Mouse (Mus musculus): ENCODE results near the gene Vwa5a. TPM values are rescaled to one million over a fixed set of nuclear protein-coding genes. Genes with fewer than 3 reads are reported as not detected.

Gene Vwa5a
- polyA plus RNA-seq, 2 experiments, result 4.5 to 8.5 TPM

- no peaks in the 10 kb centered on the region for H3K36me3 ChIP-seq (replicated peaks; ENCODE audit: control insufficient read depth, insufficient read depth, low read depth)
- no peaks in the 10 kb centered on the region for H3K4me1 ChIP-seq (replicated peaks; ENCODE audit: control insufficient read depth in 2 of 2, insufficient read depth in 2 of 2, low read length in 1 of 2)
Observed at GRCm38 (mm10) chr9:38728218-38728617, 10.2 kb downstream of the Vwa5a start.

DNA sequence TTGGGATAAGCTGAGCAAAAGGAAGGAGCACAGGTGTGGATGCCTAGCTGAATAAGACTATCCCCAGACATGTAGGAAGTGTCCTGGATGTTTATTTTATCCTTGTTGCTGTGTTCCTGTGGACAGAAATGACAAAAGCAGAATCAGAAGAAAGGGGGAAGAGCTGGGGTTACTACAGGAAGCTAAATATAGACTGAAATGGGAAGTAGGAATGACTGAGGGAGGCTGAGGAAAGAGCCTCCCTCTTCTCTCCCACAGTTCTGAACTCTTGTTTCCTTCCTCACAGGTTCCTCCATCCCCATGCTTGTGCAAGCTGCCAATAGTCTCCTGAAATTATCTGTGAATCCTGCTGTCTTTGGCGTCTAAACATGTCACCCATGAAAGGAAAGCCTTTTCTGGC, 23.3 kb downstream of the Vwa5a start:
- Histone ChIP-seq H3K27me3 (ENCODE audit: control insufficient read depth, insufficient read depth, low read length) (no peaks in the 10 kb centered on the region), H3K4me3 (ENCODE audit: insufficient read depth in 1 of 2, low read depth in 2 of 2, low read length in 2 of 2) (no peak overlapping the region), H3K36me3 (replicated peaks; ENCODE audit: control insufficient read depth, insufficient read depth, low read depth) (no peaks in the 10 kb centered on the region), H3K27ac (no peak overlapping the region), H3K9ac (replicated peaks) (no peak overlapping the region), H3K4me1 (replicated peaks; ENCODE audit: control insufficient read depth in 2 of 2, insufficient read depth in 2 of 2, low read length in 1 of 2) (peaks cover 0 to 11% of the 10 kb centered on the region in 2 experiments; a peak in 3 of 4 replicates), H3K4me2 (ENCODE audit: low read depth) (no peak overlapping the region), H3K9me3 (ENCODE audit: control insufficient read depth, low read length) (no peaks in the 10 kb centered on the region)
- ATAC-seq (ENCODE audit: insufficient read depth) (no peak), DNase-seq (ENCODE audit: low read depth in 3 of 3, low spot score in 3 of 3) (no peak)
- TF ChIP-seq EP300 (IDR thresholded peaks at IDR 0.05; ENCODE audit: low read depth), result no peak
- TF ChIP-seq CTCF (IDR thresholded peaks at IDR 0.05; ENCODE audit: low read depth), result no peak
- WGBS (ENCODE audit: insufficient replicate concordance), result 57% methylated on average over 1 of the region's 1 CpGs

More at GRCm38 (mm10) chr9:38728218-38728617, 10.2 kb downstream of the Vwa5a start:
- ATAC-seq (ENCODE audit: insufficient read depth) (no peak), DNase-seq (ENCODE audit: low read depth in 3 of 3, low spot score in 3 of 3) (no peak)
- WGBS (ENCODE audit: insufficient replicate concordance), result 70% methylated on average over 3 of the region's 3 CpGs
- H3K9ac ChIP-seq (replicated peaks), result no peak overlapping the region
- no peak overlapping the region for H3K4me2 ChIP-seq (ENCODE audit: low read depth)
- no peaks in the 10 kb centered on the region for H3K27me3 ChIP-seq (ENCODE audit: control insufficient read depth, insufficient read depth, low read length)
- no peak overlapping the region for H3K27ac ChIP-seq
- H3K9me3 ChIP-seq (ENCODE audit: control insufficient read depth, low read length), result no peaks in the 10 kb centered on the region
- no peak overlapping the region for H3K4me3 ChIP-seq (ENCODE audit: insufficient read depth in 1 of 2, low read depth in 2 of 2, low read length in 2 of 2)
- TF ChIP-seq EP300 (IDR thresholded peaks at IDR 0.05; ENCODE audit: low read depth) (no peak), CTCF (IDR thresholded peaks at IDR 0.05; ENCODE audit: low read depth) (no peak)

DNA sequence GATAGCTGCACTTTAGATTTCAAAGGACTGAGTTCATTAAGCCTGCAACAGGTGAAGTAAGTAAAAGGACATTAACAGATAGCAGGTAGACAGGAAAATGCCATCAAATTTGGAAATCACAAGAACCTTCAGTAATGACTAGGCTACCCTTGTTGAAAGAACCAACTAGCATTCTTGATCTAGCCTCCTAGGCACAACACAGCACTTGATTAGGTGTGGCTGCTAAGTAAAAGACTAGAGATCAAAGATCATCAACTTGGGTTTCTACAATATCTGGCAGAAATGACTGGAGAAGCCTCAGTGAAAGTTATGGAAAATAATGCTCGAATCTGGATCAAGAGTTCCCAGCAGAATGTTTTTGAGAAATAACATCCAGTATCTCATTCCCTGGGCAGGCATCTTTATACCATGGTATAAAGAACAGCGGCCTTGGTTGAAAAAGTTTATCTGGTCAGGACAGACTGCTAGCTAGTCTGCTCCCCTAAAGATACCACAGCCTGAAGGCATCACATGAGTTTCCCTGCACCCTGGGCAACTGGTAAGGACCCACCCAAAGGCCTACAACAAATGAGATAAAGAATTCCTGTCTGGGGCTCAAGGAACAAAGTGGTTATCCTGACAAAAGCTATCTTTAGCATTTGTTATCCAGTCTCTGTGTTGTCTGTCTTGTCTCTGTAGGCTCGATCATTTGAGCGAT, 26.7 kb downstream of the Vwa5a start:
- Histone ChIP-seq H3K27ac (peak overlapping the region; percentile 55), H3K27me3 (ENCODE audit: control insufficient read depth, insufficient read depth, low read length) (no peaks in the 10 kb centered on the region), H3K4me2 (ENCODE audit: low read depth) (peak overlapping the region; percentile 36), H3K9ac (replicated peaks) (no peak overlapping the region), H3K36me3 (replicated peaks; ENCODE audit: control insufficient read depth, insufficient read depth, low read depth) (no peaks in the 10 kb centered on the region), H3K4me1 (replicated peaks; ENCODE audit: control insufficient read depth in 2 of 2, insufficient read depth in 2 of 2, low read length in 1 of 2) (peaks cover 0 to 11% of the 10 kb centered on the region in 2 experiments; a peak in 3 of 4 replicates), H3K9me3 (ENCODE audit: control insufficient read depth, low read length) (no peaks in the 10 kb centered on the region), H3K4me3 (ENCODE audit: insufficient read depth in 1 of 2, low read depth in 2 of 2, low read length in 2 of 2) (no peak overlapping the region)
- ATAC-seq (ENCODE audit: insufficient read depth), result peak; percentile 99
- no peak for TF ChIP-seq CTCF (IDR thresholded peaks at IDR 0.05; ENCODE audit: low read depth)
- peak; percentile 77 for TF ChIP-seq EP300 (IDR thresholded peaks at IDR 0.05; ENCODE audit: low read depth)
- peak; percentile 51 to 56 (median 52) for DNase-seq (ENCODE audit: low read depth in 3 of 3, low spot score in 3 of 3)
- WGBS (ENCODE audit: insufficient replicate concordance), result 33% methylated on average over 4 of the region's 4 CpGs

- Histone ChIP-seq H3K9ac (replicated peaks) (no peak within 1 kb of the TSS), H3K4me3 (ENCODE audit: insufficient read depth in 1 of 2, low read depth in 2 of 2, low read length in 2 of 2) (no peak within 1 kb of the TSS), H3K27ac (no peak within 1 kb of the TSS), H3K4me1 (replicated peaks; ENCODE audit: control insufficient read depth in 2 of 2, insufficient read depth in 2 of 2, low read length in 1 of 2) (no peaks in the 10 kb centered on the region), H3K9me3 (ENCODE audit: control insufficient read depth, low read length) (no peaks in the 10 kb centered on the region), H3K27me3 (ENCODE audit: control insufficient read depth, insufficient read depth, low read length) (no peaks in the 10 kb centered on the region), H3K36me3 (replicated peaks; ENCODE audit: control insufficient read depth, insufficient read depth, low read depth) (no peaks in the 10 kb centered on the region), H3K4me2 (ENCODE audit: low read depth) (no peak within 1 kb of the TSS)
- DNase-seq (ENCODE audit: low read depth in 3 of 3, low spot score in 3 of 3) (no peak), ATAC-seq (ENCODE audit: insufficient read depth) (no peak)
- WGBS (ENCODE audit: insufficient replicate concordance), result 63% methylated on average over 1 of the region's 1 CpGs
- TF ChIP-seq EP300 (IDR thresholded peaks at IDR 0.05; ENCODE audit: low read depth) (no peak), CTCF (IDR thresholded peaks at IDR 0.05; ENCODE audit: low read depth) (no peak)
Observed at GRCm38 (mm10) chr9:38751999-38752398, 33.9 kb downstream of the Vwa5a start, which contains the start of gene Olfr920. Gene Olfr920 (plus strand): TSS chr9:38752299.

DNA sequence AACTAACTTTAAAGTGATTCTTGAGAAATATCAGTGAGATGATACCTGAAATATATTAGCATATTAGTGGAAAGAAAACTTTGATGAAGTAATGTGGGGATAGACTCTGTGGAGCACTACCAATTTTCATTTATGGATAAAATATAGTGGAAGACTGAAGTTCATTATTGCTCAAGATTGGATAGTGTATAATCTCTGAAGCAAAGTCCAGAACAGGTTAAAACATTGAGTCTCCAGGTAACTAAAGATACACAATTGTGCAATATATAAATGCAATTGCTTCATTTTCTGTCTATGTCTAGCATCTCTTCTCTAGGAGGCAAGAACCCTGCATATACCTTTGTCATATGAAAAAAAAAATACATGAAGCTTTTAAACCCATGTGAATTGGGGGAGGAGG, 54.7 kb downstream of the Vwa5a start, which contains the start of gene Olfr921:
Gene Olfr921 (plus strand): TSS at position 301 of the 400 bp plus-strand sequence.
- DNase-seq (ENCODE audit: low read depth in 3 of 3, low spot score in 3 of 3) (no peak), ATAC-seq (ENCODE audit: insufficient read depth) (no peak)
- no peaks in the 10 kb centered on the region for H3K36me3 ChIP-seq (replicated peaks; ENCODE audit: control insufficient read depth, insufficient read depth, low read depth)
- TF ChIP-seq EP300 (IDR thresholded peaks at IDR 0.05; ENCODE audit: low read depth) (no peak), CTCF (IDR thresholded peaks at IDR 0.05; ENCODE audit: low read depth) (no peak)
- H3K4me2 ChIP-seq (ENCODE audit: low read depth), result no peak within 1 kb of the TSS
- no peak within 1 kb of the TSS for H3K27ac ChIP-seq
- no peaks in the 10 kb centered on the region for H3K9me3 ChIP-seq (ENCODE audit: control insufficient read depth, low read length)
- H3K9ac ChIP-seq (replicated peaks), result no peak within 1 kb of the TSS
- H3K4me1 ChIP-seq (replicated peaks; ENCODE audit: control insufficient read depth in 2 of 2, insufficient read depth in 2 of 2, low read length in 1 of 2), result no peaks in the 10 kb centered on the region
- H3K27me3 ChIP-seq (ENCODE audit: control insufficient read depth, insufficient read depth, low read length), result no peaks in the 10 kb centered on the region
- H3K4me3 ChIP-seq (ENCODE audit: insufficient read depth in 1 of 2, low read depth in 2 of 2, low read length in 2 of 2), result no peak within 1 kb of the TSS

All from liver, embryonic 14.5 days (tissue).